Mouse (Mus musculus): ENCODE measurements at regions not wholly inside any gene's neighbourhood (a gene's known extent, or its start where the extent isn't known, plus 50 kb on each side); places are given as distances from the start of the nearest gene placed in this dataset.

- DNase-seq (ENCODE audit: low spot score): no peak
These were observed 476.3 kb upstream of the Syt1 start for GRCm38 (mm10) chr10:109486917-109487604.

GRCm38 (mm10) chr10:109480551-109480950 is 469.8 kb upstream of the Syt1 start:
- no peak for DNase-seq (ENCODE audit: low spot score)

GRCm38 (mm10) chr10:109479941-109480340 is 469.2 kb upstream of the Syt1 start:
- no peak for DNase-seq (ENCODE audit: low spot score)

- no peak for DNase-seq (ENCODE audit: low spot score)
These were observed 455.7 kb upstream of the Syt1 start for GRCm38 (mm10) chr10:109466516-109466915.

- DNase-seq (ENCODE audit: low spot score): no peak
These were observed 420.3 kb upstream of the Syt1 start for GRCm38 (mm10) chr10:109431112-109431511.

- no peak for DNase-seq (ENCODE audit: low spot score)
These were observed 417.1 kb upstream of the Syt1 start for GRCm38 (mm10) chr10:109427878-109428277.

- DNase-seq (ENCODE audit: low spot score): no peak
These were observed 396.2 kb upstream of the Syt1 start for GRCm38 (mm10) chr10:109407011-109407410.

- DNase-seq (ENCODE audit: low spot score): no peak
These were observed 394.4 kb upstream of the Syt1 start for GRCm38 (mm10) chr10:109405116-109405685.

- DNase-seq (ENCODE audit: low spot score): no peak
These were observed 373.0 kb upstream of the Syt1 start for GRCm38 (mm10) chr10:109383758-109384157.

GRCm38 (mm10) chr10:109378846-109379245 is 368.1 kb upstream of the Syt1 start:
- DNase-seq (ENCODE audit: low spot score): no peak

GRCm38 (mm10) chr10:109360161-109360560 is 349.4 kb upstream of the Syt1 start:
- no peak for DNase-seq (ENCODE audit: low spot score)

- no peak for DNase-seq (ENCODE audit: low spot score)
These were observed 348.0 kb upstream of the Syt1 start for GRCm38 (mm10) chr10:109358812-109359211.

GRCm38 (mm10) chr10:109332846-109333386 is 322.1 kb upstream of the Syt1 start:
- no peak for DNase-seq (ENCODE audit: low spot score)

- no peak for DNase-seq (ENCODE audit: low spot score)
These were observed 298.5 kb upstream of the Syt1 start for GRCm38 (mm10) chr10:109309286-109309685.

GRCm38 (mm10) chr10:109300199-109300598 is 289.4 kb upstream of the Syt1 start:
- no peak for DNase-seq (ENCODE audit: low spot score)

- no peak for DNase-seq (ENCODE audit: low spot score)
These were observed 289.0 kb upstream of the Syt1 start for GRCm38 (mm10) chr10:109299785-109300184.

- DNase-seq (ENCODE audit: low spot score): no peak
These were observed 272.6 kb upstream of the Syt1 start for GRCm38 (mm10) chr10:109283348-109283747.

- no peak for DNase-seq (ENCODE audit: low spot score)
These were observed 239.0 kb upstream of the Syt1 start for GRCm38 (mm10) chr10:109249781-109250180.

- DNase-seq (ENCODE audit: low spot score): no peak
These were observed 235.5 kb upstream of the Syt1 start for GRCm38 (mm10) chr10:109246328-109246727.

GRCm38 (mm10) chr10:109237026-109237425 is 226.2 kb upstream of the Syt1 start:
- no peak for DNase-seq (ENCODE audit: low spot score)

GRCm38 (mm10) chr10:109226989-109227388 is 216.2 kb upstream of the Syt1 start:
- no peak for DNase-seq (ENCODE audit: low spot score)

- no peak for DNase-seq (ENCODE audit: low spot score)
These were observed 178.2 kb upstream of the Syt1 start for GRCm38 (mm10) chr10:109188761-109189503.

GRCm38 (mm10) chr10:109188252-109188651 is 177.5 kb upstream of the Syt1 start:
- DNase-seq (ENCODE audit: low spot score): no peak

Data from heart, adult 8-10 months (tissue).